Comparison of ENCODE assay signal across 10 mouse cellular contexts in the genomic region with DNA sequence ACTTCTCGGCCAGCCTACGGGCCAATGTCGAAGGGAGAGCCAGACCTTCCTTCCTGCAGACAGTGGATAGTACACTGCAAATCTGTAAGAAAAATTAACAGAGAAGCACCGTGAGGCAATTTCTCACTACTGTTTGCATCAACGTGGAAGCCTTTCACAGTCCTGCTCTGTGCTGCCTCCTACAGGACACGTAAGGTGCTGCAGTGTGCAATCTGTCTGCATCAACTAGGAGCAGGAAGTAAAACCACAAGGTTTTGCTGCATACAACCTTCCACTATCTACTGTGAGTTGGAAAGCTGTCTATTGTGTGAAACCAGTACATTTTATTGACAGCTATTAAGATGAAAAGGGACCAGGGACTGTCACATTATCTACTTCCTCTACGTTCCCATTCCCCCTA. TPM values are rescaled to one million over a fixed set of nuclear protein-coding genes. Genes with fewer than 3 reads are reported as not detected.
DNase-seq lines count a peak whose midpoint lies in the region; ATAC-seq lines count a peak whose summit lies in the region.
"Had no signal": no experiment of that assay in that cellular context is flagged by ENCODE, and none has a peak within 500 bp of the region (broad histone marks: within the 10 kb centered on the region; RNA-seq: fewer than 3 reads in every experiment).

No protein-coding gene starts in this region.

- no peak for ATAC-seq in hindbrain, embryonic 14.5 days (ENCODE audit: low FRiP score)

- no peak overlapping the region for H3K27ac ChIP-seq in hindbrain, embryonic 10.5 days
- H3K27ac ChIP-seq in hindbrain, embryonic 14.5 days, result no peak overlapping the region
- H3K27ac ChIP-seq: stomach, embryonic 15.5 days had no signal

- peak; percentile 20 for DNase-seq in hindbrain, embryonic 10.5 days (ENCODE audit: low spot score)
- no peak for DNase-seq in hindbrain, embryonic 14.5 days (ENCODE audit: low spot score)
- peak; percentile 60 for DNase-seq in CD4-positive, CD25-positive, alpha-beta regulatory T cell, adult 2 months (ENCODE audit: low read depth, low spot score)
- DNase-seq in brain, adult 2 months (ENCODE audit: low read depth, low spot score), result peak; percentile 4
- peak; percentile 16 for DNase-seq in mesoderm, embryonic 11.5 days (ENCODE audit: low read depth, low spot score)
- no peak for DNase-seq in gastrocnemius, postnatal 4 days (ENCODE audit: low spot score in 2 of 2)
- no peak for DNase-seq in layer of hippocampus, adult 8-10 months (ENCODE audit: low spot score in 2 of 2)
- no peak for DNase-seq in kidney, postnatal 25 days

- H3K4me2 ChIP-seq in hindbrain, embryonic 14.5 days (replicated peaks), result no peak overlapping the region
- H3K4me2 ChIP-seq: stomach, embryonic 15.5 days had no signal

- H3K27me3 ChIP-seq in hindbrain, embryonic 10.5 days (ENCODE audit: insufficient read depth, poor library complexity, severe bottlenecking), result no peaks in the 10 kb centered on the region
- H3K27me3 ChIP-seq in hindbrain, embryonic 14.5 days (ENCODE audit: control insufficient read depth, insufficient read depth, low read length), result no peaks in the 10 kb centered on the region
- H3K27me3 ChIP-seq: stomach, embryonic 15.5 days had no signal

- no peak overlapping the region for H3K4me3 ChIP-seq in hindbrain, embryonic 10.5 days
- H3K4me3 ChIP-seq in hindbrain, embryonic 14.5 days (replicated peaks; ENCODE audit: low read length), result no peak overlapping the region
- H3K4me3 ChIP-seq: stomach, embryonic 15.5 days had no signal

- 95% methylated on average over 7 of the region's 7 CpGs for WGBS in hindbrain, embryonic 10.5 days
- WGBS in hindbrain, embryonic 14.5 days, result 94% methylated on average over 7 of the region's 7 CpGs

- H3K9me3 ChIP-seq in hindbrain, embryonic 10.5 days, result 0 out of 2 replicates have a peak, but pooled peaks cover 10% of the 10 kb centered on the region
- H3K9me3 ChIP-seq in hindbrain, embryonic 14.5 days (ENCODE audit: control insufficient read depth, low read length), result no peaks in the 10 kb centered on the region
- H3K9me3 ChIP-seq: stomach, embryonic 15.5 days had no signal

- peaks cover 100% of the 10 kb centered on the region for H3K36me3 ChIP-seq in hindbrain, embryonic 10.5 days
- peaks cover 98% of the 10 kb centered on the region for H3K36me3 ChIP-seq in hindbrain, embryonic 14.5 days (replicated peaks; ENCODE audit: control insufficient read depth, insufficient read depth)

- no peak overlapping the region for H3K9ac ChIP-seq in hindbrain, embryonic 14.5 days
- H3K9ac ChIP-seq: stomach, embryonic 15.5 days had no signal

- H3K4me1 ChIP-seq in hindbrain, embryonic 10.5 days (replicated peaks), result peaks cover 8% of the 10 kb centered on the region
- H3K4me1 ChIP-seq in hindbrain, embryonic 14.5 days (replicated peaks; ENCODE audit: control insufficient read depth, insufficient read depth, low read length), result peaks cover 7% of the 10 kb centered on the region
- H3K4me1 ChIP-seq: stomach, embryonic 15.5 days had no signal

RNA-seq across cellular contexts. Expression of a gene that starts 6.2 kb away (rescaled TPM):
- polyA plus RNA-seq in hindbrain, embryonic 10.5 days (2016; fragmentation: Nextera tagmentation; extraction: Ambion mirVana), result 132 and 144 TPM in 2 replicates
- polyA plus RNA-seq in hindbrain, embryonic 14.5 days (2014; fragmentation: Nextera tagmentation; extraction: Ambion mirVana), result 66.6 and 67.0 TPM in 2 replicates
- 10 to 100 TPM; 18.4 to 27.2 TPM for total RNA-seq in gastrocnemius, postnatal 4 days (2021)
- 10 to 100 TPM in 2 of 4 experiments, 1 to 10 TPM in 2; 8.9 to 10.5 (median 9.8) TPM for total RNA-seq in layer of hippocampus, adult 8-10 months (2022)

RNA-seq across cellular contexts. Expression of a gene that starts 39.0 kb away (rescaled TPM):
- 0.14 and 0.19 TPM in 2 replicates for polyA plus RNA-seq in hindbrain, embryonic 10.5 days (2016; fragmentation: Nextera tagmentation; extraction: Ambion mirVana)
- polyA plus RNA-seq in hindbrain, embryonic 14.5 days (2014; fragmentation: Nextera tagmentation; extraction: Ambion mirVana), result 0.07 TPM in 1 of 2 replicates, not detected in the other
- not detected for total RNA-seq in gastrocnemius, postnatal 4 days (2021)
- total RNA-seq in layer of hippocampus, adult 8-10 months (2022), result not detected
- total RNA-seq: heart, postnatal 10 days had no signal
- polyA plus RNA-seq: stomach, embryonic 15.5 days had no signal

Comparison
In these comparisons a context has a peak if more than half of its experiments do, and no peak if none do; other contexts are left out.
1. DNase-seq: peak in hindbrain, embryonic 10.5 days (single experiment), CD4-positive, CD25-positive, alpha-beta regulatory T cell, adult 2 months (single experiment), brain, adult 2 months (single experiment) and mesoderm, embryonic 11.5 days (single experiment); none in hindbrain, embryonic 14.5 days (single experiment), gastrocnemius, postnatal 4 days (0 of 2), layer of hippocampus, adult 8-10 months (0 of 2) and kidney, postnatal 25 days (0 of 2).